Mouse (Mus musculus): Measurements from ENCODE around the gene Rasal3.

DNA sequence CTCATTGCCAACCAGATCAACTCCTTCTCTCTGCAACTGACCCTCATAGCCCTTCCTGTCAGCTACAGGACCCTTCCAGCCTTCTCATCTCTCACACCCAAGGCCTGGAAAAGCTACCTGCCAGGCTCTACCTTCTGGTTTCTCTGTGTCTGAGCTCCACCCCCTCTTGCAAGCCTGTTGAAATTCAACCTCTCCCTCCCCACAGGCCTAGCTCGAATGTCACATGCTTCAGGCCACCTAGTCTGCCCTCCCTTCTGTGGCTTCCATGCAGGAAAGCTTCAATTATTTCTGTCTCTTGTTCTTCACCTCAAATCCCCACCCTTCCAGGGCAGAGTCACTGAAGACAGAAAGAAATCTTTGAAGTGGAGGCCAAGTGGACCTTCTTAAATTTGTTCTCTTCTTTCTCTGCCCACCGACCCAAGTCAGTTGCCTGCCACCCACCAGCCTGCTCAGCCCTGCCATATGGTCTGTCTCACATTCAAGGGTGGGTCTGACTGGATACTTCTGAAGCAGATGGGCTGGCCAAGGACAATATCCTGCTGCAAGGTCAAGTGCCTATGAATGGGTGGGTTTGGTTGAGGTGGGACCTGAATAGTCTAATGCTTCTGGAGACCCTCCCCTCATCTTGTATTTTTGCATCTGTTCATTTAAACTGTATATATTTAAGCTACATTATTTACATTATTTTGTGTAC, 47.6 kb upstream of the Rasal3 start:
- TF ChIP-seq CTCF (IDR thresholded peaks at IDR 0.05; ENCODE audit: extremely low read depth, insufficient read depth, insufficient read length, insufficient replicate concordance) = no peak
- TF ChIP-seq POLR2A (IDR thresholded peaks at IDR 0.05; ENCODE audit: low read depth, low read length) = no peak
